Mouse (Mus musculus): ENCODE data around the gene Shf.
"Not testable (repeated sequence)": the region's sequence is repeated elsewhere in the genome, so short reads cannot be mapped to it uniquely, and the experiment has no call there.

The Shf gene

DNA sequence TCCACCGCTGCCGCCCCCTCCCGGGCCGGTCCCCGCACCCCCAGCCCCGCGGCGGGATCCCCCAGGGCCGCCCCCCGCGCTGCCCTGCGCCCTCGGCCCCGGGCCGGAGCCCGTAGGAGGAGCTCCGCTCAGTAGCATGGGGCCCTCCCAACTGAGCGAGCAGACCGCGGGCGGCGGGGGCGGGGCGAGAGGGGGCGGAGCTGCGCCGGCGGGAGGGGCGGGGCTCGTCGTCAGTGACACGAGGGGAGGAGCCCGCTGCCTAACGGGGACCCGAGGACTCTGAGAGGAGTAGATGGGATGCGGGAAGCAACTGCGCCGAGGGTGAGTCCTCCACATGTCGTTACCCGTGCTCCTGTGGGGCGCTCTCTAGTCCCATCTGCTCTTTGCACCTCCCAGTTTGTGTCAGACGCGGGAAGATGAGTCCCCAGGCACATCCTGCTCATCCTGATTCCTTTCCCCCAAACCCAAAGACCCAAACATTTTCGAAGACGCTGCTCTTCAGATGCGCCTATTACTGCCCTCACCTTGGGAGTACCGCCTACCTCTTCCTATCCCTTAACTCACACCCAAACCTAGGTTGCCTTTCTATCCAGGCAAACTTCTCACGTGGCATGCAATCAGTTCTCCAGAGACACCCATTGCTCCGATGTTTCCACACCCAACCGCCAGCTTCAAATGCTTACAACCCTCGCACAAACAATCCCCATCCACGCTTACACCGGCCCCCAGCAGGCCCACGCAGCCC lies at the start of gene Shf:
Gene Shf (minus strand): TSS at position 168 of the 745 bp plus-strand sequence.
- peak; percentile 91 to 94 for DNase-seq

DNA sequence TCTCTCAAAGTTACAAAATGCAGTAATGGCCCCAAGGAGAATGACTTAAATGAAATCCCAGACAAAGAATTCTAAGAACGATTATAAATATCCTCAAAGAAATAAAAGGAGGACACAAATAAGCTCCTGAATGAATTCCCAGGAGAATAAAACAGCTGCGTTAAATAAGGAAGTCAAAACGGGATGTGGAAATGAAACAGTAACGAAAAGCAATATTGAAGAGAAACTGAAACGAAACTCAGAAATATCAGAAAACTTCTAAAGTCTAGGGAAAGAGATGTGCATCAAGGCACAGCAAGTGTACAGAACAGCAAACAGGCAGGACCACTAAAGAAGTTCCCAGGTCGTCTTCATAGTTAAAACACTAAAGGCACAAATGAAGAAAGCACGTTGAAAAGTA lies 40.0 kb upstream of the Shf start:
- no peak for DNase-seq

DNA sequence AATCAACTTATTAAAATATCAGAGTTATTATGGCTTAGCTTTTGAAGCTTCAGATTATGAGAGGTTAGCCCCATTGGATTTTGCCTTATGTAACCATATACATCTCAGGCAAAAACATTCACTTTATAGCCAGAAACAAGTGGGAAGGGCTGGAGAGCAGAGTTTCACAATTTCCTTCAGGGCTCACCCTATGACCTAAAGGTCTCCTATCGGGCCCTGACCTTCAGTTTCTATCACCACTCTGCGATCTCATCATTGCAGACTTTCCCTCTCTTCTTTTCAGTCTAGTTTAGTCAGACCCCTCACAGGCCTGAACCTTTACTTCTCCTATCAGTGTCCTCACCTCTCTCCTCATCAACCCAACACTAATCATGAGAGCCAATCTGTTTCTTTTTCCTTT lies 38.6 kb upstream of the Shf start:
- no peak for DNase-seq

DNA sequence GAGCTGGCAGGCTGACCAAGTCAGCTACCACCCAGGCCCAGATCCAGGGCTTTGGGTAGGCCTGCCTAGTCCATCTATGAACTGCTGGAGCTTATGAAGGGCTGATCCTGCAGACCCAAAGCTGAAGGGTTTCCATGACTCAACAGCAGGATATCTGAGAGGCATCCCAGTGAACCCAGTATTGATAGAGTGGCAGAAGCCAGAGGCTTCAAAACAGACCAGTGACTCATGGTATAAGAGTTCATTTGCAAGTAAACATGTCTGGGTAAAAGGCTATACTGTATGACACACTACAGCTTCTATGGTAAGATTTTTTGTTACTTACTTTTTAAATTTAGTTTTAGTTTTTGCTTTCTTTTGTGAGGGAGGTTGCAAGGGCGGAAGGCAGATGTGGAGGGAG lies 27.2 kb upstream of the Shf start:
- DNase-seq, result no peak

DNA sequence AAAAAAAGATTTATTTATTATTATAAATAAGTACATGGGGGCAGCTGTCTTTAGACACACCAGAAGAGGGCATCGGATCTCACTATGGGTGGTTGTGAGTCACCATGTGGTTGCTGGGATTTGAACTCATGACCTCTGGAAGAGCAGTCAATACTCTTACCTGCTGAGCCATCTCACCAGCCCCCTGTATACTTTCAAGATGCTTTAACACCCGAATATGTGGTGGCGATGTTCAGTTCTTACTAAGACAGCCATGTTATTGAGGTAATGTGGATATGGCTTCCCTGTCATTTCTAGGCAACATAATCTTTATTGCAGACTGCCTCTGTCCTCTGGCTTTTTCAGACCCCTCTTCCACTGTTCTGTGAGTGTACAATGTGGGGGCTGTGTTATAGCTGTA lies 18.2 kb upstream of the Shf start:
- DNase-seq, result not testable (repeated sequence)

DNA sequence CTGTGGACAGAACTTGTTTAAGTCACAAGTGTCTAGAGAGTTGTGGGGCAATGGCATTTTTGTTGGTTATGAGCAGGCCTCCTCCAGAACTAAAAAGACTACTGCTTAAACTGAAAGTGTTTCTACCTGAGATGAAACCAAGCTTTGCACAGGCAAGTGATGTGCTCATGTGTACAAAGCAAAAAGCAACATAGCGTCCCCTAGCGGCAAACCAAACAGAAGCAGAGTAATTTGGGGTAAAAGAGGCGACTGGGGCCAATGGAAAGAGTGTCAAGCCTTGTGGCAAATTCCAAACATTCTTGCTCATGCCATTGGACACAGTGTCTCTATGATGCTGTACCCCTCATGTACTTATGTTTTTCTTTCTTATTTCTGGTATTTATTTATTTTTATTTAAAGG lies 16.1 kb upstream of the Shf start:
- no peak for DNase-seq

DNA sequence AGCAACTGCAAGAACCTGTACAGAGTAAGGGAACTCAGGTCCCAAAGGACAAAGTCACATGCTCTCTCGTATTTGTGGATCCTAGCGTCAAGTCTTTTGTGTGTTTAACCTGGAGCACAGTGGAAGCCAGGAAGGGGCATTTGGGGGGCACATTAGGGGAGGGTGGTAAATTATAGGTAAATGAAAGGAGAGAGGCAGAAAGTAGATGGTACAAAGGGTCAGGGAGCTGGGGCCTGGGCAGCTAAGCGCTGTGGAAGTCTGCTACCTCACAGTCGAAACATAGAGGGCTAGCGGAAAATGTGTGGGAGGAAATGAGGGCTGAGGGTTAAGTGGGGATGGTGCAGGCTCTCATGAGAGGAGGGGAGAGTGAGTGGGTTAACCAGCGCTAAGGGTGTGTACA lies 13.2 kb upstream of the Shf start:
- no peak for DNase-seq

DNA sequence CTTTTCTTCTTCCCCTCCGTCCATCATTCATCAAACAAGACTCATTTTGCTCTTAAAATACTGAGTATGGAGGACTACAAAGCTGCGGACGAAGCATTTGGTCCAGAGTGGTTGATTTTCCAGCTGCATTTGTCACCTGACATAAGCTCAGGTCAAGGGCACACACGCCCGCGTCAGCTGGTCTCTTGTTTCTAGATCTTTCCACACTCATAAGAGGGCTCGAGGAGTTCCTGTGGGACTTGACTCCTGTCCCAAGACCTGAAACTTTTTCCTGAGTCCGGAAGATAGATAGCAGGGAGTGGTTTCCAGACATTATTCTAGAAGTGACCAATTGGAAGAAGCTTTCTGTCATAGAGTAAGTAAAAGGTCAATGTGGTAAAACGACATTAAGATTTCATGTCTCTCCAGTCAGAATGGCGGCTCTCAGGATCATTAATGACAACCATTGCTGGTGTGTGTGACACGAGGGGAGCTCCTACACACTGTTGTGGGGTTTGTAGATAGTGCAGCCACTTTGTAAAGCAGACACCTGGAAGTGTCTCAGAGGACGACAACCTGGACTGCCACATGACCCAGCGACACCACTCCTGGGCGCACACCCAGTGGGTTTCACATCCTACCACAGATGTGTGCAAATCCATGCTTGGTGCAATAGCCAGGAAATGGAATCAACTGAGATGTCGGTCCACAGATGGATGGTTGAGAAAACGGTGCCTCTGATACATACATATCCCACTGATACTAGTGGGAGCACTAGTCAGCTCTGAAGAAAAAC lies 12.6 kb upstream of the Shf start:
- DNase-seq, result no peak

DNA sequence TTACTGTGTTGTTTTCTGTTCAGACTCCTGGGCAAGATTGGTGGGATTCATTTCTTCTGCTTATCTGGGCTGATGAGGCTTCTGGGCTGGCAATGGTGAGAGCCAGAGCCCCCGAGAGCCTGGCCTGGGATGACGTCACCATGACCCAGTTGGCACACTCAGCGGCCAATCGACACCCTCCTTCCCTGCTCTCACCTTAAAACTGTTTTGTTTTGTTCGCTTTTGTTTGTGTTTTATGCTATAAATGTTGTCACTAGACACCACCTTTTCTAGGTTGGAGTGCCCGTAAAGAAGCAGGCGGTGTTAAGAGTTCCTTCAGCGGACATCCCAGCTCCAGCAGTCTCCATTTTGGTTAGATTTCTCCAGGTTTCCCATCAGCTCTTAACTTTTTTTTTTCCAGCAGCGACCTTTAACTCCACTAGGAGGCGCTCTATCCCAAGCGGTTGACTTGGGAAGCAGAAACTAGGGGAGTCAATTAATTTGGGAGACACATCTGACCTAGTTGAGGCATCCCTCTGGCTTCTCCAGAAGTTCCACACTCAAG lies 11.9 kb upstream of the Shf start:
- DNase-seq, result peak; percentile 64 to 71

DNA sequence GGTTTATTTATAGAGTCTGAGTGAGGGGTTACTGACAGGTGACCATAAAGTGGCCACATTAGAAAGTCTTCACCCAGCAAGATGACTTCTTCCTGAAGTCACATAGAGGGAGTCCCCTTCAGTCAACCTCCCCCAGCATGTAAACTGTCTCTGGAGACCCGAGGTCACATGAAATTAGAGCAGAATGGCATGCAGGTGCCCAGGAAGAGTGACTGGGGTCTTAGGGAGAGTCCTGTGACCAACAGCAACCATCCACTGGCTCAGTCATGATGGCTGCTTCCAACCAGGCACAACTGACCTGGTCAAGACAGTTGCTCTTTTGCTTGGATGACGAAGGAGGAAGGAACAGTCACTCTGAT lies 10.3 kb upstream of the Shf start:
- no peak for DNase-seq

DNA sequence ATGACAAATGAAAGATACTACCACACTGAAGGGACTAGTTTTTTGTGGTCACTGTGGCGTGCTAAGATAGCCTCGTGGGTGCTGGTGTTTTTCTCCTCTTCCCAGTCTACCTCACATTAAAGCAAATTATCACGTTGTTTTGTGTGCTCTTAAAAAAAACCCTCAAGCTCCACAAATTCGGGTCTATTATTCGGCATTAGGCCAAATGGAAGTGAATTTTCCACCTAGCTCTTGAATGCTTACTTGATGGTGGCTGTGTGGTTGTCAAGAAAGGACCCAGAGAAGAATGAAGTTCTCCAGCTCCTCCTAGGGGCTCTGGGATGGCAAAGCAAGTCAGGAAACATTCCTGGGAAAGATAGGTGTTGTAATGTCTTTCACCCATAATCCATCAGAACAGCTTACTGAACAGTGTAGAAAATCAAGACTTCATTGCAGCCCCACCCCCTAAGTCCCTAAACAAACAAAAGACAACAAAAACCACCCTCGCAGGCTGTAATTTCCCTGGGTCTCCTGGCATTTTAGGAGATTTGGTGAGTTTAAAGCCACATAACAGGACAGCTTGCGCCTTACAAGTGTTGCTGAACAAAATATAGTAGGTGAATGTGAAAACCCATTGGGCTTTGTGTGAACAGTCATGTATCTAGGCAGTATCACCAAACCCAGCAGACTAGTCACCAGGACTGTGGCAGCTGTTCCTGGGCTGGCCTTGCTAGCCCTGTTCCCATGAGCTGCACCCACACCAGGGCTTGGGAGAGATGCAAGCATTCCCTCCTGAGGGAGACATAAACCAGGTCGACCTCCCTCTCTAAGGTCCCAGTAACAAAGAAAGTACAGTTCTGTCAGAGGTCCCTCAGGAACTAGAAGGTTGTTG lies 9.7 kb upstream of the Shf start:
- peak; percentile 53 to 62 for DNase-seq

DNA sequence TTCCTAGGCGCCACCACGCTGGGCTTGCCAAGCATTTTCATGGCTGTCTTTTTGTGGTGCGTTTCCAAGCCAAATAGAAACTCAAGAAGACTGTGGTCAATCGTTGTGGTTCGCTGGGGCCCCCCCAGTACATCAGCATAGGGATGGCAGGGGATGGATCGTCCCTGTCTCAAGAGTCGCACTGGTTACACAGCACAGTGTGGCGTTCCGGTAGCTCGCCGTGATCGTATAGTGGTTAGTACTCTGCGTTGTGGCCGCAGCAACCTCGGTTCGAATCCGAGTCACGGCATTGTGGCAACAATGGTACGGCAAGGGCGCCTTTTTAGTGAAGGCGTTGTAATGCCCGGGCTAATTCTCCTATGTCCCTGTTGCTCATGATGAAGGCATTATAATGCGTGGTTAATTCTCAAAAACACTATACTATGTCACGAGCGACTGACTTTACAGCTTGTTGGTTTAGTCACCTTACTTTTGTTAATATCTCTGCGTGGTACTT lies 8.8 kb upstream of the Shf start:
- peak; percentile 68 to 80 for DNase-seq

DNA sequence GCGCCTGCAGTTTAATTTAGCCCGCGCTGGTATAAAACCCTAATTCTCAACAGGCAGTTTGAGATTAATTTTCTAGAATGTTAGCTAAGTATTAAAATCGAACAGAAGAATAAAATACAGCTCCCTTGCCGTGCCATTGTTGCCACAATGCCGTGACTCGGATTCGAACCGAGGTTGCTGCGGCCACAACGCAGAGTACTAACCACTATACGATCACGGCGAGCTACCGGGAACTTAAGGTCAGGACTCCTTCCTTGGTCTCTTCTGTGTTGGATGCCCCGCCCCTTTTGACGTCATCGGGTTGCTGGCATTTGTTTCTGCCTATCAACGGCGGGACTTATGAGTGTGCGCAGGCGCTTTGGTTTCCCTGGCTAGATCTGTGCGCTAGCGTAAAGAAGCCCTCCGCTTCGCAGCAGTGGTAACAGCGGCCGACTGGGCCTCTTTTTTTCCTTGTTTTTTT lies 8.3 kb upstream of the Shf start:
- DNase-seq, result peak; percentile 95 to 96

DNA sequence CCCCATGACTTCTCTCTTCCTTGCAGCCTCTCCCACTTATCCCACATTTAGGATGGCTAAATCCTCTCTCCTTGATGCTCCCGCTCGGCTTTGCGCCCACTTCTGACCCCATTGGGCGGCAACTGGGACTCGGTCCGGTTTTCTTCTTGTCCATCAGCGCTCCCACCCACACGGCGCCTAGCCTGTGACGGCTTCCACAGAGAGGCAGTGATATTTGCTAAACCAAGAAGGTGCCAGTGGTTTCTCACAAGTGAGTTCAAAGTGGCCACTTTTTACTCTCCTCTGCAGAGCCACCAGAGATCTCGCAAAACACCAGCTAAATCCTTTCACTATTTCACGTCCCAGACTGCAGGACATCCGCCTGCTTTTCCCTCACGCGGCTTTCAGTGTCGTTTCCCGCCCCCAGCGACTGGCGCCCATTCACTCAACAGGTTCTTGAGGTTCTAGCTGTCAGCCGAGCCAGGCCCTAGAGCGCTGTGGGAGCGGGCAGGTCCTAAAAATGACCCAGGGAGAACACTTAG lies 7.1 kb upstream of the Shf start:
- DNase-seq, result peak; percentile 55 to 60

DNA sequence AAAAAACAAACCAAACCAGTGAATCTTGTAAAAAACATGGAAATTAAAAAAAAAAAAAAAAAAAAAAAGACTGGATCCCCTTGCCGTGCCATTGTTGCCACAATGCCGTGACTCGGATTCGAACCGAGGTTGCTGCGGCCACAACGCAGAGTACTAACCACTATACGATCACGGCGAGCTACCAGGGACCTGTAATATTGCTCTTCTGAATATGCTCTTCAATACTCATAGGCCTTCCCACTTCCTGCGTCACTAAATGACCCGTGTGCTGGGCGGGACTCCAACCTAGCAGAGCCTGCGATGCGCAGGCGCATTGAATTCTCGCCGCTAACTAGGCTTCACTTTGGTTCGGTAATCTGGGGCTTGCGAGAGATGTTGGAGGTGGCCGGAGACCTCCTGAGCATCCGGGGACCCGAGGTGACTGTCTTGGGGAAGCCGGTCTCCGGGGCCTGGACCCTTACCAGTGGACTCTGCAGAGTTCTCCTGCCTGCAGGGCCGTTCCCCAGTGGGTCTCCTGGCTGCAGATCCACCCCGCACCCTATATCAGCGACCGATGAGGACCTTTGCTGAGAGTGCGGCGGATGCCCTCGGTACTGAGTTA lies 6.5 kb upstream of the Shf start:
- peak; percentile 94 to 99 for DNase-seq

DNA sequence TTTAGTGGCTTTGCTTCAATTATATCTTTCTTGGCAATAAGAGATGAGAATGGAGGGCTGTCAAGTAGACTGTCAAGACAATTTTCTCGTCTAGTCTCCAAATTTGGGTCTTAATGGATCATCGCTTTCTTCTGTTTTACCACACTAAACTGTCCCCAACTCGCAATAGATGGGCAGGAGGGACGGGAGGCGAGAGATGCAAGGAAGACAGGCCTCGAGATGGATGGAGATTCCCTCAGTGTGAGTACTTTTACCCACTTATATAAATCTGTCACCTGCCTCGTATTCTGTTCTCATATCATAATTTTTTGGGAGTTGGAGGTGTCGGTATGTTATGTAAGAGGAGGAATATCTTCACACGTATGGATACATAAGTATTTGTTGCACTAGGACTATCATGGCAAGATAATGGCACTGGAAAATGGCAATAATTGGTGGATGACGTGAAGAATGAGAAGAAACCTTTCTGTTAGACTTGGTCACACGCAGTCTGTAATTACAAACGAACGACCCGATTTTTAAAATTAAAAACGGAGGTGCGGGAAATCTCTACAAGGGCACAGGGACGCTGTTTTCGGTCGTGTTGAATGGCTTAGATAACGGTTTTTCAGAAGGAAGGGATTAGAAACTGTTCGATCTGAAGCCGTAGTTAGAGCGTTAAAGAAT lies 5.8 kb upstream of the Shf start:
- peak; percentile 42 to 54 for DNase-seq

DNA sequence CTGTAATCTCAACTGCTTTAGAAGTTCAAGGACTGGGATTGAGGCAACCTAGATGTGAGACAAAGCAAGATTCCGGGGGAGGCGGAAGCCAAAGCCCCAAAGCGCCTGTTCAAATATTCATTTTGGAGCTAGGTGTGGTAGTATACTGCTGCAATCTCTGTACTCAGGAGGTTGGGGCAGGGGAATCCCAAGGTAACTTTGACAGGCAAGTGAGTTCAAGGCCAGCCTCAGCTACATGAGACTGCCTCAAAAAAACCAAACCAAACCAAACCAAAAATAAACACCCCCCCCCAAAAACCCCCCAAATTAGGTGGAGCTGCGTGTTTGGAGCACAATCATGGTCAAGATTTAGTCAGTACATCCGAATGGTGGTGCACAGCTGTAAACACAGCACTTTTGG lies 5.0 kb upstream of the Shf start:
- peak in 1 of 2 experiments; percentile 15 for DNase-seq

DNA sequence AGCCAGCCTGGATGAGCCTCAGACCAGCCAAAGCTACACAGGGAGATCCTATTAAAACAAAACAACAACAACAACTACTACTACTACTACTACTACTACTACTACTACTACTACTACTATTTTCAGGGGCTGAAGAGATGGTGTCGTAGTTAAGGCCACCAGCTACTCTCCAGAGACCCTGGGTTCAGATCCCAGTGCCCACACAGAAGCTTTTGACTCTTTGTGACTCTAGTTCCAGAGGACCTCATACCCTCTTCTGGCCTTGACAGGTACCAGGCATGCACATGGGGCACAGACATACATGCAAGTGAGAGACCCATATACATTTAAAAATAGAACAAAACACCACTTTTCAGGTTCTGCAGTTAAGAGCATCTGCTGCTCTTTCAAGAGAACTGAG lies 3.6 kb upstream of the Shf start:
- DNase-seq, result no peak

DNA sequence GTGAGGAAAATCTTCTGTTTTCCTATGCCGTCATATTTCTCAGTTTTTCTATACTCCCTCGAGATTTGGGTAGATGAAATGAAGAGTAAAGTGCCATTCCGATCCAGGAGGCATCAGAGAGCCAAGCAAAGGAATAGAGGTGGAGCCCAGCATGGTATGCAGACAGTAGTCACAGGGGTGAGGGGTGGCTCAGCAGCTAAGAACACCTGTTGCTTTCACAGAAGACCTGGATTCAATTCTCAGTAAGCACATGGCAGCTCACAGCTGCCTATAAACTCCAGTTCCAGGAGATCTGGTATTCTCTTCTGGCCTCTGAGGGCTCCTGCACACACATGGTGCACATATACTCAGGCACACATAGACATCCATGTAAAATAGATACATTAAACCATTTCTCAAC lies 3.1 kb upstream of the Shf start:
- no peak for DNase-seq

DNA sequence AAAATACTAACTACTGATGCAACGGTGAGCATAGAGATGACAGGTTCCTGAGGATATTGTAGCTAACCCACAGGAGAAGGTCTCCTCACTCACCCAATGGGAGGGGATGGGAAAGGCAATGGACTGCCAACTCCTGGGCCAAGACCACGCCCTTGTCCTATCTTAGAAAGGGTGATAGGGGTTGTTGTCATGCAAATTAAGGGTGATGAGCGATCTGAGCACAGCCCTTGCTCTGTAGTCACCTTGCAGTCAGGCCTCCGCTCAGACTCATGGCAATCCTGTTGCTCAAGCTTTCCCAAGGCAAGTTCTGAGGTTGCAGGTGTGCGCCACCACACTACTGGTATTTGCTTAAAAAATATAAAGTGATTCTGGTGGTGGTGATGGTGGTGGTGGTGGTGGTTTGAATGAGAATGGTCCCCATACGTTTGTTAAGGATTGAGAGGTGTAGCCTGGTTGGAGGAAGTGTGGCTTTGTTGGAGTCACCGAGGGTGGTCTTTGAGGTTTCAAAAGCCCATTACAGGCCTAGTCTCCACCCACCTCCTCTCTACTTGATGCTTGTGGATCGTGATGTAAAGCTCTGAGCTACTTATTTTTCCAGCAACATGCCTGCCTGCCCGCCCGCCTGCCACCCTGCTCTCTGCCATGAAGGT lies 1.3 kb upstream of the Shf start:
- peak in 1 of 2 experiments; percentile 22 for DNase-seq

Measured in cerebellum, adult 18-20 months (tissue).